Mouse (Mus musculus): Measurements from ENCODE around the gene Magi1. TPM values are rescaled to one million over a fixed set of nuclear protein-coding genes. Genes with fewer than 3 reads are reported as not detected.
A peak's percentile ranks its signal among the peaks of the same experiment; 100 is the strongest.

The Magi1 gene
- polyA plus RNA-seq, 1 experiment from 2014 or later: 29.1 TPM

DNA sequence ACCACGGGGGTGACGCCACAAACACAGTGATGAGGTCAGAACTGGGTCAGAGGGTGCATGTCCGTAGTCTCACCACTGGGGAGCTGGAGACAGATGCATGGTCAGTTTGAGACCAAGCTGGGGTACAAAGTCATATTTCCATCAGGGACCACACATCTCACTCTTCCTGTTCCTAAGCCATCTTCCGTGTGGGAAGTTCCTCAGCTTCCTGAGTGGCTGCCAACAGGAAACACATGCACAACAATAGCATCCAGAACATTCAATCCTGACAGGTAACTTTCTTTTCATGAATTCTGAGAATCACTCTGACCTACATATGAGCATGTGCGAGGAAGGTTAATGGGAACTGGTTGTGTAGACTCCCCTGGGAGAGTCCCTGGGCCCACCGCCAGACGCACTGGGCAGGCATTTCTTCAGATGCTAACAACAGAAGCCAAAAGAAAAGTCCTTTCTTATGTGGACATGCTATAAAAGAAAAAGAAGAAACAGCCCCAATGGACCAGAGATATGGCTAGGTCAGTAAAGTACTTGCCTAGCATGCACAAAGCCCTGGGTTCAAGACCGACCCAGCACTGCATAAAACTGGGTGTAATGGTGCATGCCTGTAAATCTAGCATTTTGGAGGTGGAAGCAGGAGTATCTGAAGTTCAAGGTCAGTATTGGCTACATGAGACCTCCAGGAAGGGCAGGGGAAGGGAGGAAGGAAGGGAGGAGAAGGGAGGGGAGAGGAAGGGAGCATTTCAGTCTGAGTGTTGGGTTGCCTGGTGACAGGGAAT, 138.1 kb downstream of the Magi1 start:
- WGBS: 83% methylated on average over 8 of the region's 8 CpGs
- no peak overlapping the region for H3K27ac ChIP-seq
- H3K27me3 ChIP-seq: no peaks in the 10 kb centered on the region
- no peaks in the 10 kb centered on the region for H3K36me3 ChIP-seq
- H3K9ac ChIP-seq: no peak overlapping the region
- H3K9me3 ChIP-seq: no peaks in the 10 kb centered on the region
- peaks cover 15% of the 10 kb centered on the region for H3K4me1 ChIP-seq (replicated peaks)
- no peak overlapping the region for H3K4me2 ChIP-seq
- ATAC-seq (ENCODE audit: low FRiP score): no peak
- H3K4me3 ChIP-seq: no peak overlapping the region

- Histone ChIP-seq H3K27me3 (no peaks in the 10 kb centered on the region), H3K9me3 (no peaks in the 10 kb centered on the region), H3K4me3 (no peak overlapping the region), H3K36me3 (no peaks in the 10 kb centered on the region), H3K9ac (no peak overlapping the region), H3K4me2 (no peak overlapping the region), H3K27ac (no peak overlapping the region), H3K4me1 (replicated peaks) (peaks cover 15% of the 10 kb centered on the region)
- no peak for ATAC-seq (ENCODE audit: low FRiP score)
- 93% methylated on average over 2 of the region's 2 CpGs for WGBS
Measured at GRCm38 (mm10) chr6:94142493-94142892, 141.2 kb downstream of the Magi1 start.

DNA sequence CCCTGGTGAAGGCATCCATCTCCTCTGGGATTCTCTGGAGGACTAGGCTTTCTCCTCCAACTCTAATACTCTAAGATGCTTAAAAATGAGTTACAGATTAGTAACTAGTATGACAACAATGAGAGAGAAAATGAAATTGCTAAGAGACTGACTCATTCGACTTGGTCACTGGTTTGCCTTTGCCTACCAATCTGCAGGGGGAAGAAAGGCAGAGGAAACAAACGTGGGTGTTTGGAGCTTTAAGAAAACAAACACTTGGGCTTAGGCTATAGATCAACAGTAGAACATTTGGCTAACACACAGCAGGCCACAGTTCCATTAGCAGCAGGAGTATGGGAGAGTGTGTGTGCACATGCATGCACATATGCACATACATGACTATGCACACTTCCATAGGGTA, 142.2 kb downstream of the Magi1 start:
- Histone ChIP-seq H3K4me3 (no peak overlapping the region), H3K4me2 (no peak overlapping the region), H3K9ac (no peak overlapping the region), H3K27me3 (no peaks in the 10 kb centered on the region), H3K27ac (no peak overlapping the region), H3K9me3 (no peaks in the 10 kb centered on the region), H3K4me1 (replicated peaks) (peaks cover 9% of the 10 kb centered on the region), H3K36me3 (no peaks in the 10 kb centered on the region)
- no peak for ATAC-seq (ENCODE audit: low FRiP score)
- 77% methylated on average over 2 of the region's 2 CpGs for WGBS

DNA sequence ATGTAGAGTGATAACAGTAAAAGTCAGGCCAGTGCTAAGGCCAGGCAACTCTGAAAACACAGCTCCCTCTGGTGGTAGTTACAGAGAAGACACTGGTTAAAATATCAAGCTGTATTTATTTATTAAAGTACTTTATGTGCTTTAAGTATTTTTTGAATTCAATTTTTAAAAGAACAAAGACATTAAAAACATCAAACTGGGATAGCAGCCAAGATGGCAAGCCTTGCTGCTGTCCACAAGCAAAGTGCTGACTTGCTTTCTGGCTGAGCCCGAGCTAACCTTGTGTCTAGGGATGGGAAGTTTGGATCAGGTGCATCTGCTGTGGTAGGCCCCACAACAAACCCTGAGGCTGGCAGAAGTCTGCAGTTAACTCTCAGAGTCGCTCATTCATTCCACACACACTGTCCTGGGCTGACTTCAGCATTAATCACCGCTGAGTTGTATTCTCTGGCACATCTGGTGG, 143.7 kb downstream of the Magi1 start:
- no peaks in the 10 kb centered on the region for H3K27me3 ChIP-seq
- H3K9me3 ChIP-seq: no peaks in the 10 kb centered on the region
- no peak for ATAC-seq (ENCODE audit: low FRiP score)
- H3K4me3 ChIP-seq: no peak overlapping the region
- H3K9ac ChIP-seq: no peak overlapping the region
- H3K27ac ChIP-seq: no peak overlapping the region
- WGBS: 87% methylated on average over 3 of the region's 3 CpGs
- no peaks in the 10 kb centered on the region for H3K4me1 ChIP-seq (replicated peaks)
- no peaks in the 10 kb centered on the region for H3K36me3 ChIP-seq
- no peak overlapping the region for H3K4me2 ChIP-seq

- H3K4me3 ChIP-seq: no peak overlapping the region
- no peaks in the 10 kb centered on the region for H3K9me3 ChIP-seq
- H3K27me3 ChIP-seq: no peaks in the 10 kb centered on the region
- no peak overlapping the region for H3K9ac ChIP-seq
- H3K27ac ChIP-seq: no peak overlapping the region
- H3K4me1 ChIP-seq (replicated peaks): peaks cover 19% of the 10 kb centered on the region
- H3K4me2 ChIP-seq: no peak overlapping the region
- H3K36me3 ChIP-seq: no peaks in the 10 kb centered on the region
- WGBS: 77% methylated on average over 3 of the region's 3 CpGs
- ATAC-seq (ENCODE audit: low FRiP score): no peak
Measured at GRCm38 (mm10) chr6:94136693-94137092, 147.0 kb downstream of the Magi1 start.

GRCm38 (mm10) chr6:94134159-94134558, 149.6 kb downstream of the Magi1 start:
- H3K4me3 ChIP-seq: no peak overlapping the region
- WGBS: 33% methylated on average over 5 of the region's 5 CpGs
- H3K4me1 ChIP-seq (replicated peaks): peaks cover 24% of the 10 kb centered on the region
- H3K9ac ChIP-seq: no peak overlapping the region
- no peak for ATAC-seq (ENCODE audit: low FRiP score)
- no peaks in the 10 kb centered on the region for H3K36me3 ChIP-seq
- H3K27ac ChIP-seq: 0 out of 2 replicates have a peak overlapping the region, but pooled peaks have one; percentile 40
- no peaks in the 10 kb centered on the region for H3K9me3 ChIP-seq
- H3K27me3 ChIP-seq: no peaks in the 10 kb centered on the region
- H3K4me2 ChIP-seq: no peak overlapping the region

- Histone ChIP-seq H3K4me2 (no peak overlapping the region), H3K9ac (no peak overlapping the region), H3K4me3 (no peak overlapping the region), H3K9me3 (no peaks in the 10 kb centered on the region), H3K27ac (peak overlapping the region; percentile 60; the same call in 1 of the 2 replicates), H3K36me3 (no peaks in the 10 kb centered on the region), H3K27me3 (no peaks in the 10 kb centered on the region), H3K4me1 (replicated peaks) (peaks cover 33% of the 10 kb centered on the region)
- no peak for ATAC-seq (ENCODE audit: low FRiP score)
- WGBS: 34% methylated on average over 4 of the region's 4 CpGs
Measured at GRCm38 (mm10) chr6:94131999-94132398, 151.7 kb downstream of the Magi1 start.

GRCm38 (mm10) chr6:94130389-94130788, 153.3 kb downstream of the Magi1 start:
- Histone ChIP-seq H3K4me2 (no peak overlapping the region), H3K27ac (no peak overlapping the region), H3K4me1 (replicated peaks) (peaks cover 33% of the 10 kb centered on the region), H3K27me3 (no peaks in the 10 kb centered on the region), H3K4me3 (no peak overlapping the region), H3K9ac (no peak overlapping the region), H3K36me3 (no peaks in the 10 kb centered on the region), H3K9me3 (no peaks in the 10 kb centered on the region)
- ATAC-seq (ENCODE audit: low FRiP score): no peak
- 84% methylated on average over 5 of the region's 5 CpGs for WGBS

GRCm38 (mm10) chr6:94126763-94127162, 157.0 kb downstream of the Magi1 start:
- no peak overlapping the region for H3K4me3 ChIP-seq

GRCm38 (mm10) chr6:94125144-94125543, 158.6 kb downstream of the Magi1 start:
- no peaks in the 10 kb centered on the region for H3K27me3 ChIP-seq
- H3K27ac ChIP-seq: no peak overlapping the region
- 83% methylated on average over 6 of the region's 6 CpGs for WGBS
- H3K4me1 ChIP-seq (replicated peaks): peaks cover 9% of the 10 kb centered on the region
- H3K36me3 ChIP-seq: no peaks in the 10 kb centered on the region
- H3K4me3 ChIP-seq: no peak overlapping the region
- H3K9me3 ChIP-seq: no peaks in the 10 kb centered on the region
- no peak overlapping the region for H3K9ac ChIP-seq
- ATAC-seq (ENCODE audit: low FRiP score): no peak
- H3K4me2 ChIP-seq: no peak overlapping the region

More at GRCm38 (mm10) chr6:94126763-94127162, 157.0 kb downstream of the Magi1 start:
- no peak overlapping the region for H3K27ac ChIP-seq
- H3K36me3 ChIP-seq: no peaks in the 10 kb centered on the region
- WGBS: 91% methylated on average over 4 of the region's 4 CpGs
- no peaks in the 10 kb centered on the region for H3K9me3 ChIP-seq
- H3K9ac ChIP-seq: no peak overlapping the region
- no peak overlapping the region for H3K4me2 ChIP-seq
- peaks cover 15% of the 10 kb centered on the region for H3K4me1 ChIP-seq (replicated peaks)
- no peak for ATAC-seq (ENCODE audit: low FRiP score)
- H3K27me3 ChIP-seq: no peaks in the 10 kb centered on the region

DNA sequence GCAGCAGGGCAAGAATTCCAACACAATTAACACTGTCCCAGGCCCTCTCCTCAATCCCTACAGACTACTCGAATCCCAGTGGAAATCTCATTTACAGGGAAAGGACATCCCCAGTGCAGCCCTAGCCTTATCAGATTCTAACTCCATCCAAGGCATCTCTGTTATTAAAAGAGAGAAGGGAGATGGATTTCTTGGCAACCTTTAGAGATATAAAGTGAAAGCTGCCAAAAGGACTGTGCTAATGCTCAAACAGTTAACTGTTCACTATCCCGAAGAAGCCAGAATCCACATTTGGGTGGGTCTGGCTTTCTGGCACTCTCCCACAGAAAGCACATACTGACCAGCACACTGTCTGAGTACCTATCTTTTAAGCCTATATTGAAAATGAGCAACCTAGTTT, 159.4 kb downstream of the Magi1 start:
- H3K4me1 ChIP-seq (replicated peaks): peaks cover 9% of the 10 kb centered on the region
- H3K27me3 ChIP-seq: no peaks in the 10 kb centered on the region
- H3K36me3 ChIP-seq: no peaks in the 10 kb centered on the region
- H3K9ac ChIP-seq: no peak overlapping the region
- no peak for ATAC-seq (ENCODE audit: low FRiP score)
- H3K9me3 ChIP-seq: no peaks in the 10 kb centered on the region
- no peak overlapping the region for H3K27ac ChIP-seq
- no peak overlapping the region for H3K4me3 ChIP-seq
- WGBS: 67% methylated on average over 2 of the region's 2 CpGs
- H3K4me2 ChIP-seq: no peak overlapping the region

DNA sequence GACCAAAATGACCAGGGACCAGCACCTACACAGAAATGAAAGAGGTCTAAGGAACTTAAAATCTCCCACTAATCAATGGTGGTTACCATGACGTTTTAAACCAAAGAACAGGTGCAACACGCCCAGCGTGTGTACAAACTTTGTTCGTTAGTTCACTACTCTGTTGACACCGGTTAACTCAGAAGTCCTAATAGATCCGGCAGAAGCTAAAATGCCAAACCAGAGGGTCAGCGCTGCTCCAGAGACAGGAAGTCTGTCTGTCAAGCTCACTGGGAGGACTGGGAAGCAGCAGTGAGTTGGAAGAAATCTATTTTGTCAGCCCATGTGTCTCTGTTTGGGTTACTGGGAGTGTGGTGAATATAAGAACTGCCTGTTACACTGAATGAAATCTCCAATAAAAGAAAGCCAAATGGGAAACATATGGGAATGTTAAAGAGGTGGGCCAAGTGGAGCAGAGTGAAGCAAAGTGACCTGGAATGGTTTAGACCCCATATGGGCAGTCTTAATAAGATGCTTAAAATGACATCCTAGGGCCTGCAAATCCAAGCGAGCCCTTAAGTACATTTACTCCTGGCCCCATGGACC, 161.1 kb downstream of the Magi1 start:
- 82% methylated on average over 8 of the region's 8 CpGs for WGBS
- no peak for ATAC-seq (ENCODE audit: low FRiP score)

DNA sequence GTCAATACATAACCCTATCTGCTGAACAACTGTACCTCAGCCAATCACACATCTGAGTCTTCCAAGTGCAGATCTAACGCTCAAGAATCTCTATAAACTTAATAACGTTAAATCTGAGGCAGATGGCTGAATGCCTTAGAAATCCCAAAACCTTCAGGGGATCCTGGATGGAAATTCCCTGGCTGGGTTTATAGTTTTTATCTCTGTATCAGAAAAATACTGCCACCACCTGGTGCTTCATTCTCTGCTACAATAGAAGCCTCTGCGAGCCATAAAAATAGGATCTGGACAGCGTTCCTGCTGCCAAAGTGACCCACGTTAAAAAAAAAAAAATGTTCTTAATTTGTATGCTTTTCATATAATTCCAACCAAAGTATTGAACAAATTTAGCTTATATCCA, 162.2 kb downstream of the Magi1 start:
- H3K4me2 ChIP-seq: no peak overlapping the region
- H3K9me3 ChIP-seq: no peaks in the 10 kb centered on the region
- no peaks in the 10 kb centered on the region for H3K36me3 ChIP-seq
- H3K4me1 ChIP-seq (replicated peaks): no peaks in the 10 kb centered on the region; the same call in 1 of the 2 replicates
- H3K27me3 ChIP-seq: no peaks in the 10 kb centered on the region
- H3K9ac ChIP-seq: no peak overlapping the region
- 69% methylated on average over 5 of the region's 5 CpGs for WGBS
- no peak overlapping the region for H3K27ac ChIP-seq
- no peak overlapping the region for H3K4me3 ChIP-seq
- ATAC-seq (ENCODE audit: low FRiP score): no peak

More for the DNA sequence above, 161.1 kb downstream of the Magi1 start:
- no peak overlapping the region for H3K4me3 ChIP-seq
- no peaks in the 10 kb centered on the region for H3K9me3 ChIP-seq
- no peaks in the 10 kb centered on the region for H3K36me3 ChIP-seq
- H3K27ac ChIP-seq: no peak overlapping the region
- H3K4me2 ChIP-seq: no peak overlapping the region
- H3K4me1 ChIP-seq (replicated peaks): peaks cover under 1% of the 10 kb centered on the region; the same call in 1 of the 2 replicates
- no peak overlapping the region for H3K9ac ChIP-seq
- no peaks in the 10 kb centered on the region for H3K27me3 ChIP-seq

Data from hindbrain, embryonic 13.5 days (tissue).